Mouse (Mus musculus): ENCODE measurements around the gene Map1b. TPM values are rescaled to one million over a fixed set of nuclear protein-coding genes. Genes with fewer than 3 reads are reported as not detected.
A peak's percentile ranks its signal among the peaks of the same experiment; 100 is the strongest.

The Map1b gene
- total RNA-seq, 2 experiments from 2014 or later, result 679 to 694 TPM

DNA sequence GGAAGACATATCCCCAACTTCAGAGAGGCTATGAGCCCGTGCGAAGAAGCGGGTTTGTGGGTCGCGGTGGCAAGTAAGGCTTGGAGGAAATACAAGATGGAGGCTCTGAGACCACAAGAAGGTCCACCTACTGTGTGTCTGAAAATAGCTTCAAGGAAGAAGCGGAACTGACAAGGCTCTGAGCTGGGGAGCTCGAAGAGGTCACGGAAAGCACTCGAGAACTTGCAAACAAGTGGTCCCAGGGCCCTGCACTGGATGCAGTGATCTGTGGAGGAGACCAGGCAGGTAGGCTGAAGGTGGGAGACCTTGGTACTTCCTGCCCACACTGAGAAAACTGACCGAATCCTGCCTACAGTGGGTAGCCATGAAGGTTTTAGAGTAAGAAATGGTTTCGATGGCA, 22.5 kb upstream of the Map1b start:
- no peak for DNase-seq (ENCODE audit: low spot score in 2 of 2)
- intact Hi-C loops (cut with DNase I), result no loop called here

DNA sequence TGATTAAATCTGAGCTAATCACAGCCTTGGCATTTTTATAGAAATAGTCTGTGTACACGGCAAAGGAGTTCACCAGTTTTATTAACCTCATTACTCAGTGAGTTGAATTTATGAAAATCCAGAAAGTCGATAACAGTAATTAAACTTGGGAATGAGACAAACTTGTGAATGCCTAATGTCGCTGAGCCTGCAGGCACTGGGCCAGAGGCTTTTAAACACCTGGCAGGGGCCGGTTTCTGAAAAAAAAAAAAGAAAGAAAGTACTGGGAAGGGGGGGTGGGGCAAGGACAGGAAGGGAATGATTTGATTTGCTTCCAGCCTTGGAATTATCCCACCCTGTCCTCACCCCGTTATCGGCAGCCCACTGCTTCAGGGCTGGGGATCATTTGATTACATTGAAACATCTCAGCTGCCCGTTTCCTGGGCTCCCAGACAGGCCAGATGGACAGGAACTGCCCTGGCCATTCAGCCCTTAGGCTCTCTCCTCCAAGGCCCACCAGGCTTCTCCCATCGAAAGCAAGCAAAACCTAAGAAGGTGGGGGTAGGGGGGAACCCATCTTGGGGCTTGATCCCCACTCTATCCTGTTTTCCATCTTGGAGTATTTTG, 21.7 kb upstream of the Map1b start:
- DNase-seq (ENCODE audit: low spot score in 2 of 2), result no peak
- intact Hi-C loops (cut with DNase I), result no loop called here

DNA sequence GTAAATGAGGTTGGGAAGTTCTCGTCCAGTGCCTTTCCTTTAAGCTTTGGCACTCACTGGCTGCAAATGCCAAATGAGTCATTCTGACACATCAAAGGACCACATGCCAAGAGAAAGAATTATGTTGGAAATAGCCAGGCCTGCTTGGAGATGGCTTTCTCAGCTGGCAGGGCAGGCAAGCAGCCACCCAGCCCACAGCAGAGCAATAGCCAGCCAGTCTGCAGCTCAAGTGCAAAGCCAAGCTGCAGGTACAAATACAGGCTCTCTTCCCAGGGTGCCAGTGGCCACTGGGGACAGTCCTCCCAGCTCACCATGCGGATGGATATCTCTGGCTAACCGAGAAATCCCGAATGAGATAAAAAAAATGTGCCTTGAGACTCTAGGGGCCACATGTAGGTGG, 12.1 kb upstream of the Map1b start:
- intact Hi-C loops (cut with DNase I), result no loop called here
- DNase-seq (ENCODE audit: low spot score in 2 of 2), result no peak

DNA sequence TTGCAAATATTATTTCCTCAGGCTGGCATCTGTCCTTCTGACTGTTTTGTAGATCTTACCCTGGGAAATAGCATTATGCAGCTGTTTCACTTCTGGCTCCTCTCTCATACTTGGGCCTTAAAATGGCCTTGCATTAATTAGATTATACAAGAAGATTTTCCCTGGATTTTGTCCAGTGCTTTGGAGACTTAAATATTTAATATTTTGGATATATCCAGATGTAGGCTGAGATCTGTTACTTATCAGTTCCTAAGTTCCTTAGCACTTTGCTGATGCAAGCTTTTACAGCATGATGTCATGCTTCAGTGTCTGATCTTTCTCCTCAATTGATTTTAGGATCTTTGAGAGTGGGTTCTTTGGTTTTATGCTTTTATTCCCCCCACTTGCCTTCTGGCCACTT, 11.6 kb upstream of the Map1b start:
- intact Hi-C loops (cut with DNase I), result no loop called here
- no peak for DNase-seq (ENCODE audit: low spot score in 2 of 2)

DNA sequence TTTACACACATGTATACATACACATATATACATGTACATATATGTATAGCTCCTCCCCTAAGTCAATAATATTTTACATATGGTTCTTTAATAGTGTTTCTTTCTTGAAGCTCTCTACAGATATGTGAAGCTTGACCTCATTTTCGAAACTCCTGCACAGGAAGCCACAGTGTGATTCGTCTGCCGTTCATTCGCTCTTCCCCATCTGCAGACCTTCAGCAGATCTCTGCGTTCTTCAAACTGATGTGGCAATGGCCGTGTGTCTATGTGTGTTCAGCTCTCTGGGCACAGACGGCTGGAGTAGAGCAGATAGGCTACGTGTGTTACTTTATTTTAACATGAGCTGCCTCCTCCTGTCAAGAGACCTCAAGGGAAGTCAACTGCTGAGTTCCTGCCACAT, 9.2 kb upstream of the Map1b start:
- intact Hi-C loops (cut with DNase I), result no loop called here
- DNase-seq (ENCODE audit: low spot score in 2 of 2), result no peak

DNA sequence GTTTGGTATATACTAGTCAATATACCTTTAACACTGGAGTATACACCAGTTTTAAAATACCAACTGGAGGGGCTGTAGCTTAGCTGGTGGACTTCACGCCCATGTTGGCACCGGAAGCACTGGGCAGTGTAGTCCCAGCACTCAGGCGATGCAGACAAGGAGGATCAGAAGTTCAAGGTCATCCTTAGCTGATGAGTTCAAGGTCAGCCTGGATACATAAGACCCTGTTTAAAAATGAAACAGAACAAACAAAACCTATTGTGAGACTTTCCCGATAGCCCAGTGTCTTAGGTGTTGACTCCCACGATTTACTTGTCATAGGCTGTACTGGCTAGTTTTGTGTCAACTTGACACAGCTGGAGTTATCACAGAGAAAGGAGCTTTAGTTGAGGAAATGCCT, 1.5 kb upstream of the Map1b start:
- intact Hi-C loops (cut with DNase I), result loop anchor here (2.0 to 10.0 kb wide), 4 partner anchors 127 to 319 kb away; no protein-coding TSS in a partner anchor

DNA sequence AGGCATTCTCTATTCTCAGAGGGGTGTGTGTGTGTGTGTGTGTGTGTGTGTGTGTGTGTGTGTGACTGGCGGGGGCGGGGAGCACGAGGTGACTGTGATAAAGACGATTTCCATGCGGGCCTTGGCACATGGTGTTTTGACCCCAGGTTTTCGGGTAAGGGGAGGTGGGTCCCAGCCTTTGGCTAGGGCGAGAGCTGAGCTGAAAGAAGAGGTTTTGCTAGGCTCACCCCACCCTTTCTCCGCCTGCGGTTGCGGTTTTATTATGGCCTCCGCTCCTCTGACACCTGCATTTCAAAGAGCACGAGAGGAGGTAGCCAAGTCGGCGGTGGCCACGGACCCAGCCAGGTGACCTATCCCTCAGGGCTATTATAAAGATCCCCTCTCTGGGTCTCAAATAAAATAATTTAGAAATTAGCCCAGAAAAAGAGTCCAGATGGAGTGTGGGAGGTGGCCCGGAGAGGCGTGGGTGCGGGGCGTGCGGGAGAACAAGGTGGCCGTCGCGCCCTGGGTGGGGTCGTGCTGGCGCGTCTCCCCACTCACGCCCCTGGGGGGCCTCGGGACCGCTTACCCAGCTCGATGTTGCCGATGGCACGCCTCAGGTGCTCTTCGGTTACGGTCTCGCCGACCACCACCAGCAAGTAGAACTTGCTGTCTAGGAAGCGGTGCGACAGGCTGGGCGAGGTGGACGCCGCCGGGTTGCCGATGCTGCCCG, 448 bp downstream of the Map1b start:
- intact Hi-C loops (cut with DNase I), result loop anchor here (2.0 to 10.0 kb wide), 4 partner anchors 129 to 321 kb away; no protein-coding TSS in a partner anchor
- no peak for DNase-seq (ENCODE audit: low spot score in 2 of 2)

More for the DNA sequence above, 1.5 kb upstream of the Map1b start:
- no peak for DNase-seq (ENCODE audit: low spot score in 2 of 2)

DNA sequence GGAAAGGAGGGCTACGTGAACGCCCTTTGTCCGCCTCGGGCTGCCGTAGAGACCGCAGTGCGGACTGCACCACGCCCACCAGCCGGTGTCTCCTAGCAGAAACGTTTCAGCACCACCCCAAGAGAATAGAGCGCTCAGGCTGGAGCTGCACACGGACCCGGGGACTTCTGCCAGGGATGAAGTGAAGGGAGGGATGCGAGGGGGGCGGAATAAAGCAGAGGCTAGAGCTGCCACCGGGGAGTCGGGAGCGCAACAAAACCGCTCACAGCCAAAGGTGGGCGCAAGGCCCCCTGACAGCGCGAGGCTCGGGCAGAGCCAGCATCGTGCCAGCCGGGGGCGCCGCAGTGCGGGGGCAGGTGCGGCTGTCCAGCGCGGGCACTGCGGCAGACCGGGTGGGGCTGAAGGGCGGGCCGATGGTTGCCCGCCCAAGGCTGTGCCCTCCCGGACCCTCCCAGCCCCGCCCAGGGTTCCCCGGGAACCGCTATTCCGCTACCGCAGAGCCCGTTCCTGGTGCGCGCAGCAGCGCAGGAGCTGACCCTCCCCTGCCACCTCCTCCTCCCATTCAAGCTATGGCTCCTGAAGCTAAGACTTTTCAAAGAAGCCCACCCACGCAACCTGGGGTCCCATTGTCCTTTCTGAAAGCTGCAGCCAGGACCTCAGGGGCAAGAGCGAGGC, 1.3 kb downstream of the Map1b start:
- peak; percentile 72 to 83 for DNase-seq (ENCODE audit: low spot score in 2 of 2)
- intact Hi-C loops (cut with DNase I), result loop anchor here (5.0 to 10.0 kb wide), 3 partner anchors 130 to 247 kb away; no protein-coding TSS in a partner anchor

DNA sequence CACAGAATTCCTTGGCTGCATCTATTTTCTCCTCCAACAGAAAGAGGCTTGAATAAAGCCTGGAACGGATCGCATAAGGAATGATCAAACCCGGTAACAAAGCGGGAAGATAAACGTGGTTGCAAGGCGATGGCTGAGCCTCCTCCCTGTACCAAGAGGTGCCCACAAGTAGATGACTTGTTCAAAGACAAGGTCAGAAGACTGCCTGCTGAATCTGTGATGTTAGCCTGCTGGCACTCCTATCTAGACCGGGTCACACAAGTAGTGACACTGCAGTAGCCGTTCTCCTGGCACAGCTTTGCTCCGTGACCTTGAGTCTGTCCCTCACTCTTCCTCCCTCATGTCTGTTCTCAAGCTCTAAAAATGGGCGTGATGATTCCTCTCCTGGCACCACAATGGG, 2.4 kb downstream of the Map1b start:
- intact Hi-C loops (cut with DNase I), result loop anchor here (10.0 kb wide), 2 partner anchors 131 to 159 kb away; no protein-coding TSS in a partner anchor
- peak in 1 of 2 experiments; percentile 63 for DNase-seq (ENCODE audit: low spot score in 2 of 2)

DNA sequence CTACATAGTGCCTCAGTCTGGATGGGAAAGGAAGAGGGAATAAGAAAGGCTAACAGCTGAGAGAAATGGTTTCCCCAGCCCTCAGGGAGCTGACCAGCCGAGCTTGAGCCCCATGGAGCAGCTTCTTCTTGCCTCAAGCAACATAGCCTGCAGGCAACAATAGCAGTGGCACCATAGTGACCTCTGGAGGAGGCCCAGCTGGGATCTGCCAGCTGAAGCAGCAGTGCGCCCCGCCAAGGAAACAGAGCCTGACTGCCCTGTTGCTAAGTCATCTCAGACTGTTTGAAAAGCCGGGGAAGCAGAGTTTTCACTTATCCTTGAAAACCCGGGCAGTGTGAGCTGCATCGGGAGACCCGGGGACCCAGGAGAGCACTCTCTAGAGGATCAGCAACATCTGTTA, 3.2 kb downstream of the Map1b start:
- intact Hi-C loops (cut with DNase I), result loop anchor here (10.0 kb wide), 2 partner anchors 132 to 158 kb away; no protein-coding TSS in a partner anchor

DNA sequence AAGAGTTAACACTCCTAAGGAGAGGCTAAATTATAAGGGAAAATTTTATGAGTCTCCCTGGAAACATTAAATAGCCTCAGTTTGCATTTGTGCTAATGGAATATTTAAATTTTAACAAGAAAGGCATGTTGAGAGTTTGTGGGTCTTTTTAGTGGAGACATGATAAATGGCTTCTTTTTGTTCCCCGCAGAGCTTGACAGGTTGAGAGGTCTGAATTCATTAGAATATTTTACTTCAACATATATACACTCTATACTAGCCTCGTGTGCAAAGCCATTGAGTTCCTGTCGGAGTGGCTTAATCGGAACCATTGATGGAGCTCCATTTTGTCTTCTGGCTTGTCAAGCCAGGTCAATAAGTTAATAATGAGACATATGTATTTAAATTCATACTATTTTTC, 6.4 kb downstream of the Map1b start:
- intact Hi-C loops (cut with DNase I), result loop anchor here (10.0 kb wide), 2 partner anchors 135 to 155 kb away; no protein-coding TSS in a partner anchor
- DNase-seq (ENCODE audit: low spot score in 2 of 2), result no peak

More for the DNA sequence above, 3.2 kb downstream of the Map1b start:
- DNase-seq (ENCODE audit: low spot score in 2 of 2), result peak; percentile 60 to 72

DNA sequence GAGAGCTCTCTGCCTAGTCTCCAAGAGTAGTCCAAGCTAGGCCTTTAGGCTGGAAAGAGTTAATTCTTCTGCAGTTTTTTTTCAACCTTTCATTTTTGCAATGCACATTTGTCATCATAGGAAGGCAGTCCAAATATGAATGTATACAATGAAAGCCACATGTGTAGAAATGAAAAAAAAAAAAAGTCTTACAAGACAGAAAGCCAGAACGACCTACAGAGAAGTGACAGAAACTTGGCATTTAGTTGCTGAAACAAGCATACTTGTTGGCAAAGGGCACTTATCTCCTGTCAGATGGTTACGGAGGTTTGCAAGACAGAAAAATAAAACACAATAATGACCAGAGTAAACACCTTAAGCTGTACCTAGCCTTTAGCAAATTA, 9.8 kb downstream of the Map1b start:
- no peak for DNase-seq (ENCODE audit: low spot score in 2 of 2)
- intact Hi-C loops (cut with DNase I), result no loop called here

DNA sequence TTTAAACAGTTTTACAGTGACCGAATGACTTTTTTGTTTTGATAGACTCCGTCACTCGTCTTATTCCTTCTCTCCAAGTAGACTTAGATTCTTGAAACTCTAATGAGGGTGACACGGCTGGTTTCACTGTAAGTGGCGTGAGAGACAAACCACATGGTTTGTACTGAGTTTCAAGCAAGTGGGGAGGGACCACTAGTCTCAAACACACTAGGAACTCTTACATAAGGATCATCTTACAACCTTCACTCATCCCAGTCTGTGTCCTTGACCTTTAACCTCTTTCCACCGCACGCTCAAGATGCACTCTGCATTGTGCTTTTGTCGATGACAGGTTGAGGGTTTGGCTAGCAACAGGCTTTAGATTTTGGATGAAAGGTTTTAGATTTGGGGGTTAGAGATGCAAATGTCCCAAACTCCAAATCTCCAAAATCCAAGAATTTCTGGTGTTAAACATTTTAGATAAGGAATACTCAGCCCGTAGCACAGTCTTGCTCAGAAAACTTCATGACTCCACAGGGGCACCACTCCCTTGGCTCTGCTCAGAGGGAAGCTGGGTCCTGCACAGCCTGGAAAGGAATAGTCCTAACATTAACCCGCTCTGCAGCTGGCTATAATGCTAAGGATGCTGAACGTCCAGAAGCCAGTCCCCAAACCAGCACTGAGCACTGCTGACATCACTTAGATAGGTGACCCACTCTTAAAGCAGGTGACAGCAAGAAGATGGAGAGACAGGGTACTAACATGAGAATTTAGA, 10.3 kb downstream of the Map1b start:
- no peak for DNase-seq (ENCODE audit: low spot score in 2 of 2)
- intact Hi-C loops (cut with DNase I), result no loop called here

DNA sequence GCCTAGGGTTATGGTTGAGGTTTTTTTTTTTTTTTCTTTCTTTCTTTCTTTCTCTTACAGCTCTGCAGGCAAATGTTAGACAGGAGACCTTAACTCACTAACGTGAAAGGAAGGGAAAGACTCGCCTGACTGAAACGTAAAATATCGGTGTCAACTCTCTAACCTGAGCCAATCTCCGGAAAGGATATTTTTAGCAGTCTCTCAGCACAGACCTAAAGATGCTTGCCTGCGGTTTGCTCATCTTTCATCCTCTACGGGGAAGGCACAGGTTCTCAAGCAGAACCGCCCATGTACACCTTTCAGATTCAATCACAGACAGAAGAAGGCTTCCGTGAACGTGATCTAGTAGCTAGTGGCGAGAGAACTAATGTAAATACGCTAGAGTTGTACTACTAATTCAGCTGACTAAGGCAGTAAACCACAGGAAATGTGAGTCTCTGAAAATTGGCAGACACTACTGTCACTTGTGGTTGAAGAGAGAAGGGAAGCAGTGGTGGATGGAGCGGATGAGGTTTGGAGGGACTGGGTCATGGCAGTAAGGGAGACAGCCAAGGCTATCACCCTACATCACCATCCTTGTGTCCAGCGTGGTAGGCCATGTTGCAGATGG, 12.9 kb downstream of the Map1b start:
- intact Hi-C loops (cut with DNase I), result no loop called here
- no peak for DNase-seq (ENCODE audit: low spot score in 2 of 2)

DNA sequence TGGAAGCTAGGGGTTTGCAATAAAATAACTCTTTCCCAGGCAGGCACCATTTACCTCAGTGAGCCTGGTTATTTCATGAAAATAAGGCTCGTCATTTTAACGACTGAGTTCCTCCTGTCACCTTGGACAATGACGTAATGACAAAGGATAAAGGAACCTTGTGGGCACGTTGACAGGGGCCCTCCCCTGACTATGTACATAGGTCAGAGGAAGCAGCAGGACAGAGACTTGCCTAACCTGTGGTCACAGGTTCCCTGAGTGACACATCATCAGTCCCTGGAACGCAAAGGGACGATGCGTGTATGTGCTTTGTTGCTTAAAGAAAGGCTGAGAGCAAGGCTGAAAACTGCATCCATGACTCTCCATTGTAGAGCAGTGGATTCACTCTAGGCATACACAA, 13.4 kb downstream of the Map1b start:
- intact Hi-C loops (cut with DNase I), result no loop called here
- DNase-seq (ENCODE audit: low spot score in 2 of 2), result no peak

DNA sequence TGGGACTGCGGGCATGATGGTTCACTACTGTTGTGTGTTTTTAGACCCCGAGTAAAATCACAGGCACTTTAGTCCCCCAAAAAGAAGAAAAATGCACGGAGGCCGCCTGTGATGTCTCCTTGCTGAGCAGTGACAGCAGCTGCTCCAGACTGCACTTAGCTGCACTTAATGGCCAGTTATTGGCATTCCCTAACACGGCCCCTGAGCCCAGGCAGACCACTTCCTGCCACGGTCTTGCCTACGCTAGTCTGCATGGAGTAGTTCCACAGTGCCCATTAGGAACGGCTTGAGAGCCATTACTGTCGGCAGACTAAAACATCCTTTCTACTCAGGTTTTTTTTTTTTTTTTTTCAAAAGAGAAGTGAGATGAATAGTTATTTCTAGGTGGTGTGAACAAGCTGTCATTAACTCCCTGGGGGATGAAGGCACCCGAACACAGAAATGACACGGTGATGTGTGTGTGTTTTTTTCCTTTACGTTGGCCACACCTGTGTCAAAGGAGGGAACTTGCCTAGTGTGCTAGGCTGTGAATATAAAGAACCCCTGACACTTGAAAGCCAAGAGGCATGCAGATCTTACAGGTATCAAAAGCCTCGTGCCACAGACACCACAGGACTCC, 14.1 kb downstream of the Map1b start:
- intact Hi-C loops (cut with DNase I), result no loop called here
- DNase-seq (ENCODE audit: low spot score in 2 of 2), result no peak

DNA sequence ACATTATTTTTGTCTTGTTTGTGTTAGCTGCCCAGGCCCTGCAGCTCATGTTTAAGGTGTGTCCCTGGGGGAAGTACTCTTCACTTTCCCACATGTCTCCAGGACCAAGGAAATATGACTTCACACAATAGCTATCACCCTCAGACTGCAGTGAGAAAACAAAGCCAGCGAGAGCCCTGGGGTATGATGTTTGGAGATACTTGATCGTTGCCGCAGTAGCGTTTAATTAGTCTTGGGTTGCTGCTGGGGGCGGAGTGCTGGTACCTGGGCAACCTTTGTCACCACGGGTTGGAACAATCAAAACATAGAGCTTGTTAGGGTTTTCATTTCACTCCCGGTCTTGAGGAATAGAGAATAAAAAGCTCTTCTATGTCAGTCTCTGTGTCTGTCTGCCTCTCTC, 14.9 kb downstream of the Map1b start:
- no peak for DNase-seq (ENCODE audit: low spot score in 2 of 2)
- intact Hi-C loops (cut with DNase I), result no loop called here

DNA sequence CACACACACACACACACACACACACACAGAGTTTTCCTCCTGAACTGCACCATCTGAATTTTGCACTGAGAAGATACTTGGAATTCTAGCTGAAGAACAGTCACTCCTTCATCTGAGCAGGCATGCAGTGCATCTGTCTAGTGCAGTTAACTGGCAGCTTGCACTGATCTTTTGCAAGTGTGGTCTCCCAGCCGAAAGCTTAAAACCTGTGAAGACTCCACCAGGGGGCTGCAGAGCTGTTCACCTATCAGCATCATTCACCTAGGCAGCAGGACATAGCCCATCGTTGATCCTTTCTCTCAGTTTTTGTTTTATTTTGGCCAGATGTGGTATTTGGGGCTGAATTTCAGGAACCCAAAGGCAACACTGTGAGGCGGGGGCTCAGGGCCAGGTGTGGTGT, 15.7 kb downstream of the Map1b start:
- DNase-seq (ENCODE audit: low spot score in 2 of 2), result no peak
- intact Hi-C loops (cut with DNase I), result no loop called here

DNA sequence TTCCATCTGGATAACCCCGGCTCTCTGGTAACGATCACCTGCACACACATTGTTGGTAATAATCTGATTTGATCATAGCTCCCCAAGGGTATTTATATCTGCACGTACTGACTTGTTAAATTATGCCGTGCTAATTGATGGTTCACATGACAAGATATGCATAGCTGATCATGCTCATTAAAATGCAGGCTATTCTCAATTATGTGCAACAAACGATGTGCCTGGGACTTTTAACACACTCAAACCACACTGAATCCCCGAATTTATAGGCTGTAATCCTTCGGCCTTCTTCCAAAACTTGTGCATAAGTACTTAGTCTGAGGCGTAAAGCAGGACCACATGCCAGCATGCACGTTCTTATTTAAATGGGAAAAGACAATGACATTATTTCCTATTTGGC, 16.6 kb downstream of the Map1b start:
- intact Hi-C loops (cut with DNase I), result no loop called here
- no peak for DNase-seq (ENCODE audit: low spot score in 2 of 2)

Measured in left cerebral cortex, postnatal 14 days (tissue).